Mouse (Mus musculus) hematopoietic stem cell, adult 5-6 weeks (primary cell): Measurements from ENCODE around the gene Klrd1. TPM values are rescaled to one million over a fixed set of nuclear protein-coding genes. Genes with fewer than 3 reads are reported as not detected.

ENCODE experiments used
- ATAC-seq, 2 experiments: fragments of 125-278 bp in 1 of 2; replicated peaks in 1 of 2; 2 replicates each; pipeline ENCODE4 v1.8.0; 2016 to 2017; ENCODE audit warnings: inconsistent platforms in 2 of 2, mild to moderate bottlenecking in 2 of 2, moderate number of reproducible peaks in 2 of 2, low read depth in 1 of 2, moderate TSS enrichment in 1 of 2; ENCODE audit not compliant: low FRiP score in 2 of 2, poor library complexity in 2 of 2, severe bottlenecking in 2 of 2, insufficient read depth in 1 of 2, low TSS enrichment in 1 of 2
- total RNA-seq: library from RNA; stranded (forward); fragments of 172-1452, 232-1000 nt; gene quantifications from 2 replicates; pipeline ENCODE4 v1.2.3, GENCODE M21; 2017

Klrd1 gene
- 2.4 and 9.5 TPM in 2 replicates for total RNA-seq

GRCm38 (mm10) chr6:129591508-129591907, at the start of gene Klrd1:
Gene Klrd1 (plus strand): TSS chr6:129591782.
- peak; percentile 94 to 99 for ATAC-seq

- no peak for ATAC-seq
These were observed 49.7 kb upstream of the Klrd1 start for GRCm38 (mm10) chr6:129541931-129542330.

- no peak for ATAC-seq
These were observed 49.0 kb upstream of the Klrd1 start for GRCm38 (mm10) chr6:129542540-129542939.

GRCm38 (mm10) chr6:129543709-129544606, 47.6 kb upstream of the Klrd1 start:
- peak in 1 of 2 experiments; percentile 64; a peak in 2 of 4 replicates for ATAC-seq

- ATAC-seq, result no peak
These were observed 44.3 kb upstream of the Klrd1 start for GRCm38 (mm10) chr6:129547277-129547676.

GRCm38 (mm10) chr6:129548009-129548408, 43.6 kb upstream of the Klrd1 start:
- ATAC-seq, result peak; percentile 58 to 64; a peak in 3 of 4 replicates

GRCm38 (mm10) chr6:129557298-129558023, 34.1 kb upstream of the Klrd1 start:
- no peak; a peak in 1 of 4 replicates for ATAC-seq

- peak; percentile 92 to 98 for ATAC-seq
These were observed 32.5 kb upstream of the Klrd1 start for GRCm38 (mm10) chr6:129558946-129559640.

- ATAC-seq, result 0 out of 4 replicates have a peak, but pooled peaks of 1 of the 2 experiments have one; percentile 19
These were observed 31.9 kb upstream of the Klrd1 start for GRCm38 (mm10) chr6:129559641-129560027.

- ATAC-seq, result peak; percentile 32 to 64; a peak in 2 of 4 replicates
These were observed 26.3 kb upstream of the Klrd1 start for GRCm38 (mm10) chr6:129565257-129565656.

- peak; percentile 69 to 72; a peak in 3 of 4 replicates for ATAC-seq
These were observed 16.3 kb upstream of the Klrd1 start for GRCm38 (mm10) chr6:129575315-129575714.

GRCm38 (mm10) chr6:129577605-129578004, 14.0 kb upstream of the Klrd1 start, which contains the start of gene Klre1:
Gene Klre1 (plus strand): TSS chr6:129577905.
- no peak for ATAC-seq

- ATAC-seq, result peak; percentile 63 to 78; a peak in 3 of 4 replicates
These were observed 10.3 kb upstream of the Klrd1 start for GRCm38 (mm10) chr6:129581274-129581673.

- peak; percentile 71 to 84 for ATAC-seq
These were observed 9.7 kb upstream of the Klrd1 start for GRCm38 (mm10) chr6:129581896-129582295.

- ATAC-seq, result no peak
These were observed 8.6 kb upstream of the Klrd1 start for GRCm38 (mm10) chr6:129583014-129583413.

- ATAC-seq, result peak; percentile 94 to 97
These were observed 16.8 kb downstream of the Klrd1 start for GRCm38 (mm10) chr6:129608372-129608771.

- no peak for ATAC-seq
These were observed 32.2 kb downstream of the Klrd1 start, which contains the start of gene Klrk1 for GRCm38 (mm10) chr6:129623735-129624134. Gene Klrk1 (minus strand): TSS chr6:129623864.
